Mouse (Mus musculus) T-helper 1 cell (primary cell): ENCODE measurements around the gene Ctrl.
"Not testable (repeated sequence)": the region's sequence is repeated elsewhere in the genome, so short reads cannot be mapped to it uniquely, and the experiment has no call there.

Experiments
- in situ Hi-C: fragments of 300-600 bp; cut with MboI, MseI; formaldehyde crosslinking; loops from one replicate; pipeline ENCODE4 v1.15.1; 2025; ENCODE audit warnings: high pct_unique_total_duplicates

Gene Ctrl

DNA sequence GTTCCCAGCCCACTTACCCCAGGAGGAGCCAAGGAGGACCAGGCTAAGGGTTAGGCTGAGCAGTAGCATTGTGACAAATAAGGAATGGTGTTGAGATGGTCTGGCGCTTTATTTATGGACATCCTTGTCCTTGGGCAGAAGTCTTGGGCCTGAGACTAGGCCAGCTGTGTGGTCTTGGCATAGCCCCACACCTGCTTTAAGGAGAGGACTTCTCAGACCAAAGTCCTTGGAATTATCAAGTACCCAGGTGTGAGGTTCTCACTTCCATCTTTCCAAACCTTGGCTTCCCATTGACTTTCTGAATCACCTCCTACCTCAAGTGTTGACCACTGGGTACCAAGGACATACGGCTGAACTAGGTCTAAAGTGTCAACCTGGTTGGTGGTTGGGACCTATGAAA is at the start of gene Ctrl:
Gene Ctrl, minus strand, starts transcription at position 101 of the 400 bp plus-strand sequence.
- in situ Hi-C loops: loop anchor here (5.0 kb wide), 1 partner anchor 41 kb away; the partner anchor contains the start of gene Nrn1l

DNA sequence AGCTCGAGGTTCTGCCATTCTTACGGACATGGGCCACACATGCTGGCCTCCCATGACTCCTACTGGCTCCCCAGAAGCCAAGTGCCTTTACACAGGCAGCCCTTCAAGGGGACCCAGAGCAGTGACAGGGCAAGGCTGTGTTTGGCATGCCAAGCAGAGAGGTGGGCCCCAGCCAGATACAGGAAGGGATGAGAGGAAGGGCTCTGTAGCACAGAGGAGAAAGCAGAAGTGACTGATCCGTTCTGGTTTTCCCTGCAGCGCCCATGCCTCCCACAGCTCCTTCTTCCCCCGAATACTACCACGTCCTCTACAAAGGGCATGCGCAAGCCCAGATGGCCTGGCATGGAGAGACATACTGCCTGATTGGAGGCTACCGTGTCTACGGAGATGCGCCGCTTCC is 49.7 kb upstream of the Ctrl start:
- in situ Hi-C loops: not testable (repeated sequence)

DNA sequence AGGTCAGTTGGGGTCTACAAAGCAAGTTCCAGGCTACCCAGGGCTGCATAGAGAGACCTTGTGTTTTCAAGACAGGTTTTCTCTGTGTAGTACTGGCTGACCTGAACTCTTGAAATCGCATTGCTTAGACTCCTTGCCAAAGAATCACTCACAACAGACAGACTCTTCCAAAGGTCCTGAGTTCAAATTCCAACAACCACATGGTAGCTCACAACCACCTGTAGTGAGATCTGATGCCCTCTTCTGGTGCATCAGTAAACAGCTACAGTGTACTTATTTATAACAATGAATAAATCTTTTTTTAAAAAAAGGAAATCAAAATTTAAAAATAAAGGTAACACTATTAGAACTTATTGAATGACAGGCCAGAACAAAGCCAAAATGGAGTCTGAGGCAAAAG is 47.5 kb upstream of the Ctrl start:
- in situ Hi-C loops: no loop called here

DNA sequence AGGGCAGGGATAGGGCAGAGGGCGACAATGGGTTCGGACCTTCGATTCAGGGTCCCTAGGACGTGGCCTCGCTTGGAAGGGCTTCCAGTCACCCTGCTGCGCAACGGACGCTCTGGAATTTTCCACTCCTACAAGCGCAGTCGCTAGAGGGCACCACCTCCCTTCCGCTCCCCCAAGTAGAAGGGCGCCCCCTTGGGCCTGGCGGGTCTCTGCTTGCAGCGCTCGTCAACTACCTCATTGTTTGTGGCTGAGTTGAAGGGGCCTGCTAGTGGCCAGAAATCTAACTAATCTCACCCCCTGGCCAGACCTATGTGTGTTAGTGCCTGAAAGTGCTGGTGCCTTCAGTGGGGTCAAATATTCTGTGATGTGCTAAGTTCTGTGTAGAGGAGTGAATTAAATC is 45.7 kb upstream of the Ctrl start, which contains the start of gene Dpep3:
Gene Dpep3, minus strand, starts transcription at position 105 of the 400 bp plus-strand sequence.
- in situ Hi-C loops: no loop called here

DNA sequence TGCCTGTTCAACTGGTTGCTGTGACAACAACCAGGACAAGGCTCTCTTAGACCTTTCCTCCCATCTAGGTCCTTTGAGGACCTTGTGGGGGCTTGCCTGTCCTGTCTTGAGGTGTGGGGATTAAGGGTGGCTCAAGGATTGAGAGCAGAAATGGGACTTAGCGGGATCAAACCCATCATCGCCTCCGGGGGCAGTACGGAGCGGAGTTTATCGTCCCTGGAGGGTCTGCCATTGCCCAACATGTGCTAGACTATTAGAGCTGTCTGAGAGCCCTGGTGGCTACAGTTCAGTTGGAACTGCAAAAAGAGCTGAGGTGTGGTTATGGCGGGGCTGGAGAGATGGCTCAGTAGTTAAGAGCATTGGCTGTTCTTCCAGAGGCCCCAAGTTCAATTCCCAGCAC is 41.7 kb upstream of the Ctrl start:
- in situ Hi-C loops: no loop called here

DNA sequence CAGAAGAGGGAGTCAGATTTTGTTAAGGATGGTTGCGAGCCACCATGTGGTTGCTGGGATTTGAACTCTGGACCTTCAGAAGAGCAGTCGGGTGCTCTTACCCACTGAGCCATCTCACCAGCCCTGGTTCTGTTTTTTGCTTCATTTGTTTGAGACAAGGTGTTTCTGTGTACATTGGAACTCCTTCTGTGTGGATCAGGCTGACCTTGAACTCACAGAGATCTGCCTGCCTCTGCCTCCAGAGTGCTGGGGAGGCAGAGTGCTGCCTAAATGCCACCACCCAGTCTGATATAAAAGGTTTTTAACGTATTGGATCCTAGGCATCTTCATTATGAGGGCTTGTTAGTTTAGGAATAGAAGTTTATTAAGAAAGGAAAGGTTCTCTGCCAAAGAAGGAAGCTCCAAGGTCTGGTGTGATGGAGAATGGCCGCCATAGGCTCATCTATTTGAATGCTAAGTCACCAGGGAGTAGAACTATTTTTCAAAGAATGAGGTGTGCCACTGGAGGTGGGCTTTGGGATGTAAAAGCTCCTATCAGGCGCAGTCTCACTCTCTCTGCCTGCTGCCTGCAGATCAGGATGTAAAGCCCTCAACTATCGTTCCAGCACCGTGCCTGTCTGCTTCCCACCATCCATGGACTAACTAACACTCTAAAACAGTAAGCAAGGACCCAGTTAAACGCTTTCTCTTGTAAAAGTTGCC is 37.5 kb upstream of the Ctrl start:
- in situ Hi-C loops: no loop called here

DNA sequence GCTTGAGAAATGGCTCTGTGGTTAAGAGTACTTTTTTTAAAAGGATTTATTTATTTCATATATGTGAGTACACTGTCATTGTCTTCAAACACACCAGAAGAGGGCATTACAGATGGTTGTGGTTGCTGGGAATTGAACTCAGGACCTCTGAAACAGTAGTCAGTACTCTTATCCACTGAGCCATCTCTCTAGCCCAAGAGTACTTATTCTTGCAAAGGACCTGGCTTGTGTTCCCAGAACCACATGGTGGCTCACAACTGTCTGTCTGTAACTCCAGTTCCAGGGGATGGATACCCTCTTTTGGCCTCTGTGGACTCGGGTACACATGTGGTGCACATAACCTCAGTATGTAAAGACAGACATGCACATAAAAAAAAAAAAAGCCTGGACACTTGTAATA is 35.7 kb upstream of the Ctrl start:
- in situ Hi-C loops: no loop called here

DNA sequence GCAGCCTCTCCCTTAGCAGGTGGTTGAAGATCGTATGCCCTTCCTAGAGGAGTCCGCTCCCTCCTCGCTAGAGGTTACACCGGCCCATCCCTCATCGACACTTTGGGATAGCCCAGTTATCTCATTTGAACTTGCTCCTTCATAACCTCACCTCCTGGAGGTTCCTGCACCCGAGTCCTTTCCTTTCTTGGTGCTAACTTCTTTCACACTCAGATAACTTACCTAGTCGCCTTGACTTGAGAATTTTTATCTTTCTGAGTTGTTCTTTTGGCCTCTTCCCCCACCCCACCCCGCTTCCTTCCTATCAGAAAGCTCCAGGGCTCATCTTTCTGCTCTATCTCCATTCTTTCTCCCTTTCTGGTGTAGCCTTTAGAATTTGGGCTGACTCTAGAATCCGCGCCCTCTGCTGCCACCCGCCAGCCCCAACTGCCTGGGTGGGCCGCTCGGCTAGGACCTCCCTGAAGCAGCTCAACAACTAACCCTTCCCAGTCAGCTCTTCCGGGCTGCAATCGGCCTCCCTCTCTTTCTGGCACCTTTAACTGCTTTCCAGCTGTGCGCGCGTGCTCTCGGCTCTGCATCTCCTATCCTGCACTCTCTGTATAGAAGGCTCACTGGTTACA is 33.1 kb upstream of the Ctrl start:
- in situ Hi-C loops: no loop called here

DNA sequence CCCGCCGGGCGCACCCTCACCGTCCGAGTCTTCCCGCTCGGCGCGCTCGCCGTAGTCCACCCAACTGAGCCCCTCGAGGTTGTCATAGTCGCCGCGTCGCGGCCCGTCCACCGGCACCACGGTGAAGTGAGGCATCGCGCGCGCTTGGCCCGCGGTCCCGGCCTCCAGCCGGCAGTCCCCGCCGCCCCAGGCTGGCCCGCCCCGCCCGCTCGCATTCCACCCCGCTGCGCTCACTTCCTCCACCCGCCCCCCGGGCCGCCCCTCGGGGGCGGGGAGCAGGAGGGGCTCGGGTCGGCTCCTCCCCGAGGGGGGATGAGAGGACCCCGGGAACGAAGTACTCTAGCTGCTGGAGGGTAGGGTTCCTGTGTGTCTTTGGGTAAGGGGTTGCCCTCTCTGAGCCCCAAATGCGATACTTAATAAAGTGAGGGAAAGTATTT is 32.3 kb upstream of the Ctrl start, which contains the start of gene Slc12a4:
Gene Slc12a4, minus strand, starts transcription at position 193 of the 437 bp plus-strand sequence.
- in situ Hi-C loops: no loop called here

DNA sequence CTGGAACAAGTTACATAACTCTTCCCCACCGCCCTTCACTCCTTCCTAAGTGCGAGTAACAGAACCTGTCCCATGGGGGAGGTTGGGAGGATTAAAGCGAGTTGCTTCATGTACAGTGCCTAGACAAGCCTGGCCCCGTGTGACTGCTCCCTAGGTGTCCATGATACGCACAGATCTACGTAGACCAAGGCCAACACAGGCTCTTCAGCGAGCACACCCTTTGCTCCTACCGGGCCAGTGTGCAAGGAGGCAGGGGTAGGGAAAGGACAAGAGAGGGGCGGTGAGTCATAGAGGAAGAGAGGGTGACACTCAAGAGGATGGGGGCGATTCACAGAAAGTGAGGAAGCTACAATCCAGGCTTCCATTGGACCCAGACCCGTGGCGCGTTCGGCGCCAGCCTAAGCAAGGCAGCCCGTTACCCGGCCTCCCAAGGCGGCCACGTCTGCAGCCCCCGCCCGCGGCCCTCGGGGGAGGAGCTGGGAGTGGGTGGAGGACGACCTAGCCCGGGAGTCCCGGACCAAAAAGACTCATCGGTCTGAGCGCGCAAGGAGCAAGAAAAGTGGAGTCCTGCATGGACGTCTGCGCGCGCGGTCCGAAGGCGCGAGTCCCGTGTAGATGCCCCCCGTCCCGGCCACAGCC is 31.7 kb upstream of the Ctrl start:
- in situ Hi-C loops: no loop called here

DNA sequence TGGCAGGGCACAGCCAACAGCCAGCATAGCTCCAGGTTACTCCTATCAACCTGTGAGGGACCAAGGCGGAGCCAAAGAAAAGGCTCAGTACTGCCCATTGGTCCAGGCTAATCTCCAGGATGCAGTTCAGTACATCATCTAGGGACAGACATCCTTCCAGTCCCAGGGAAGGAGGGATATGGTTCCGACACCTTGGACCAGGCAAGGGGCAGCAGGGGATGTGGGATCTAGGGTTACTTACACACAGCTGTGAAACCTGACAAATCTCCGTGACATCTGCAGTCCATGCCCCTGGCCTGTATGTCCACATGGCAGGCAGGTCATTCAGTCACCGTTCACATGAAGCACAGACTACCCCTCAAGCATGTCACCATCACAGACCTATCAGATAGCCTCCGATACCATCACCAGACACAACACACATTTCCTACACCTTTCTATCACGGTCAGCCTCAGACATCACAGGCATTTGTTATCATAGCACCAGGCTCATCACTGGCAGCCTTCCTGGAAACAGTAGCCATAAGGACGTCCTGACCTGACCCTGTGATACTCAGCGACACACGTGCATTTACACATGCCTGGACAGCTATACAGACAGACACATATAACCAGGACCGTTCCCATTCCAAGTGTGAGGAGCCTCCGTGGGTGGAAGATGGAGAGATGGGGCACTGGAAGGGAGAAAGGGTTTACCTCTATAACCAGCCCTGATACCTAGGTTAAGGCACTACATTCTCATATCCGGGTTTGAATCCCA is 31.0 kb upstream of the Ctrl start:
- in situ Hi-C loops: no loop called here

DNA sequence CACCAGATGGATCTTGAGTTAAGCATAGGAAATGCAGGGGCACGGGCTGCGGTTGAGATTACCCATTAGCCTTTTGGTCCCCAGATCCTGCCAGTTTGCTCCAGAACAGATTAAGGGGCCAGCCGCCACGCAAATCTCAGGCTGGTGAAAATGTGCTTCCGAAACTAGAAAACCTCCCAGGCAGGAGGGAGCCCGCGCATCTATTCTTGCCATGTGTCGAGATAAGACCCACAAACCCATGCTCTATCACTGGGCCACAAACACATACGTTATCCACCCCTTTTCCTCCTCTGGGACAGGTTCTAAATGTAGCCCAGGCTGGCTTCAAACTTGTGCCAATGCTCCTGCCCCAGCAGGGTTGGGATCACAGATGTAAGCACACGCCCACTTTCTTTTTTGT is 27.9 kb upstream of the Ctrl start:
- in situ Hi-C loops: no loop called here

DNA sequence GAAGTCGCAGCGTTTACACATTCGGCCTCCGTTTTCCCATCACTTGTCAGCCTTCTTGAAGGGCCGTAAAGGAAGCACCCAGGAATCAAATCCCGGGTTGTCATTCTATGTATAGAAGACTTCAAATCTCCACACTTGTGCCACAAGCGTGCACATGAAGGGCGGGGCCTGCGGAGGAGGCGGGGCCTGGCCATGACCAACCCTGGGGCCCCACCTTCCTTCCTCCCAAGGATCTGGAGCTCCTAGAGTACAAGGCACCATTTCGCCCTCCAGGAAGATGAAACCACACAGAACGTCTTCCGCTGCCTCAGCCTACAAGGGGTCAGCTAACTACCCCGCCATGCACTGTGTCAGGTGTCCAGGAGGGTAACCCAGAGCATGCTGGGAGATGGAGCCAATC is 27.4 kb upstream of the Ctrl start:
- in situ Hi-C loops: no loop called here

DNA sequence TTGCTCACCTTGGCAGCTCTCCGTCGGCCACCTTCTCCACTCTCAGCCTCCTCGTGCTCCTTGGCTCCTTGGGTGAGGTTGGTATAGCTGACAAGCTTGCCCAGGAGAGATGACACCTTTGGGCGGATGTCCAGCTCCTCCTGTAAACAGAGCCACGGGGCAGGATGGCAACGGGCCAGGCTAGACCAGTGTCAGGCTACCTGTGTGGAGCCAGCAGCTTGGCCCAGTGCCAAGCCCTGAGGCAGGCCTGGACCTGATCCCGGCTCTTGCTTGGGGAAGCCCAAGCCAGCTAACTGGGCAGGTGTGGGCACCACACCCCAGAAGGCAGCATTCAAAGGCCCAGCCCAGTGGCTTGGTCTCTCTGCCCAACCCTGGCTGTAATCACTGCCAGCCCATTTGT is 25.7 kb upstream of the Ctrl start:
- in situ Hi-C loops: no loop called here

DNA sequence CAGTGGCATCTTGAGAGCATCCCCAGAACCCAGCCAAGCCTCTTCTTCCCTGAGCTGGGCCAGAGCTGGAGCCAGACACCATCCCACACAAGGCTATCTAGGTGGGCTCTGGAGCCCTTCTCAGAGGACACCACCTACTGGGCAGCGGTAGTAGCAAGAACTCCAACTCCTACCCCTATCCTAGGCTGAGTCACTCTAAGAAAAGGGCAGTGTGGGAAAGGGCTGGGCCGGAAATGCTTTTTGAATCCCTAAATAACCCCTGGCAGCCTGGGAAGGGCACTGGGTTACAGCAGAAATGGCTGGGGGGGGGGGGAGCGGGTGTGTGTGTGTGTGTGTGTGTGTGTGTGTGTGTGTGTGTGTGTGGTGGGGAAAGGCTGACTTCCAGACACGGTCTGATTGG is 24.2 kb upstream of the Ctrl start:
- in situ Hi-C loops: no loop called here

DNA sequence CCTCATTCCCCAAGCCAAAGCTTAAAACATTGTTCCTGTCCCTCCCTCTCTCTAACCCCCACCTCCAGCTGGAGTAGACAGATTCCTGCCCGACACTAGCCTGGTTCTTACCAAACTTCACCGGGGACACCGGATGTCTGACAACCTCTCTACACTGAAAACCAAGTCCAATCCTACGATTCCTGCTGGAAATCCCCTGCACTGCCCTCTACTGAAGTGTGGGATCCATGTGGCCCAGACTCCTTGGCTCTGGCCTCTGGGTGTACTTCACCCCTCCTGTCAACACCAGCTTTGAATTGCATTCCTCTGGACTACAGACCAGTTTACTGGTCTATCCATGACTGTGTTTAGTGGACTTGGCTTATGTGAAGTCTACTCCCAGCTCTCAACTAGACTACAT is 22.9 kb upstream of the Ctrl start:
- in situ Hi-C loops: no loop called here

DNA sequence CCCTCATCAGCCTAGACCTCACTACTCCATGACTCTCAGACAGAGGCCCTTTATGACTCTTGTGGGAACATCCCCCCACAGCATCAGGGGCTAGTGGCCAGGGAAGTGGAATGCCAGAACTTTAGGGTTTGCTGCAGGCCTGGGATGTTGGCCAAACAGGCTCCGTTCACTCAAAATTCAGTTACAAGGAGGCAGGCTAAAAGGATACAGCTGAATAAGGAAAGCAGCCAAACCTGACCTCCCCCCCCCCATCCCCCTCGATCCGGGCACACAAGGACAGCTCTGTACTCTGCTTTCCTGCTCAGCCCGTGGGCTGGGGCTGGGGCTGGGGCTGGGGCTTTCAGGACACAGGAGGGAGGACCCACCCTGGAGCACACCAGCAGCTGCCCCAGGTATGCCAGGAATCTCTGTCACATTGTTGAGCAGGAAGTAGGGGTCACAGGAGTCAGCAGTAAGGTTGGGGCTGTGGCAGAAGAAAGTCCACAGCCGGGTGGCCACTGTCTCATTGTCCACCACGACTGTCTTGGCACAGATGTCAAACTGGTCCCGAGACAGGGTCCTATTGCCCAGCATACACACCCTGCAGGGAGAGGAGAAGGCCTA is 17.5 kb upstream of the Ctrl start:
- in situ Hi-C loops: no loop called here

DNA sequence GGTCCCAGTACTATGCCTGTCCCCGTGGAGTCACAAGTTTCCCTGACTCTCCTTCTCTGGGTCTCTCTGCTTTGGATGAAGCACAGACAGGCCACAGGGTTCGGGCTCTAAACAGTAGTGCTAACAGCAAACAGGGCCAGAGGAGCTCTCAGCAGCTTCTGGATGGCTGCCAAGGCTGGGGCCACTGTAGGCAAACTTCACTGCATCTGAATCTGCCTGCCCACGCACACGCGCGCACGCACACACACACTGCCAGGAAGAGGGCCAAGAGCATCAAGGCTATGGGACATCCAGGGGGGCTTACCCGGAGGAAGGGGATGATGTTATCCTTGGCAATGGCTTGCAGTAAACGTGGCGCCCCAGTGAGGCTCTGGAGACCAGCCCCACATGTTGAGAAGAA is 15.7 kb upstream of the Ctrl start:
- in situ Hi-C loops: no loop called here

DNA sequence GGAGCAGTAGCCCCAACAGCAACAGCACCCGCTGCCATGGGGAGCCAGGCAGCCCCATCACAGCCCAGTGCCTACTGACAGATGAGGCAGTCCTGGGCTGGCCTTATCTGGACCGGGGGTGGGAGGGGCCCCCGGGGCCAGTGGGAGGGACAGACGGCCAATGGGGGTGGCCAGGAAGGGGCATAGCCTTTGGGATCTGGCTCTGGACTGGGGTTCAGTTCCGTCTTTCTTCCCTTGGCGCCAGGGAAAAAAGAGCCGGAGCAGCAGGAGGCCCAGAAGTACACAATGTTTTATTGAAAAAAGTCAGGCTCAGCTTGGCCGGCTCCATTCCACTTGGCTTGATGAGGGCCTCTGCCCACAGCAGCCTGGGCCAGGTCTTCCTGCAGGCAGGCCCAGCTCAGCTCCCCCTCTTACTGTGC is 9.7 kb upstream of the Ctrl start, which contains the start of gene Lcat:
Gene Lcat, minus strand, starts transcription at position 62 of the 419 bp plus-strand sequence.
- in situ Hi-C loops: no loop called here

DNA sequence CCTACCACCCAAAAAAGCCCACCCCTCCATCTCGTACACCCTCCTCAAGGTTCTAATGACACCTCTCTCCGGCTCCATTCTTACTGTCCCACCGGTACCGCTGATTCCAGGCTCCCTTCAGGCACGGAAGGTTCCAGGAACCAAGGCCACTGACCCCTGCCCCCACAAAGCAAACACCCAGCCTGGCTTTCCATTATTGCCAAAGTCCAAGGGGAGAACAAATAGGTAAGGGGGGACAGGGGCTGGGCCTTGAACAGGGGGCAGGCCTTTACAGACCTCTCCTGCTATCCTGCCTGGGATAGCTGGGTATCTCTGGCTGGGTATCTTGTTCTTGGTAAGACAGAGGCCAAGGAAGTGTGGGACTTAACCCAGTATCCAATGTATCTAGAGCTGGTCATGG is 8.9 kb upstream of the Ctrl start:
- in situ Hi-C loops: no loop called here

DNA sequence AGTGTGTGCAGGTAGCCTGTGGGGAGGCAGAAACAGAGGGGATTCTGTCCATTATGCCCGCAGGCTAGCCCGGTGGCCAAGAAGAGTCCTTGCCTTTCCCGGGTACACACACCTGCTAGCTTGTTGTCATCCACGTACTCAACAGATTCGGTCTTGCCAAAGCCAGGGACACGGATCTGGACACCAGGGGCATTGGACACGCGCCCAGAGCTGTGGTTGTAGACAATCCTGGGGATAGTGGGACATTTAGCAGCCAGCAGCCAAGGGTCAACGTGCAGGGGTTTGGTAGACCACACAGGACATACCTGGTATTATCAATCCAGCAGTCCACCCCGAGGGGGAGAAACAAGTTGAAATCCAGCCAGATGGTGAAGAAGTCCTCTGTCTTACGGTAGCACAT is 8.4 kb upstream of the Ctrl start:
- in situ Hi-C loops: no loop called here

DNA sequence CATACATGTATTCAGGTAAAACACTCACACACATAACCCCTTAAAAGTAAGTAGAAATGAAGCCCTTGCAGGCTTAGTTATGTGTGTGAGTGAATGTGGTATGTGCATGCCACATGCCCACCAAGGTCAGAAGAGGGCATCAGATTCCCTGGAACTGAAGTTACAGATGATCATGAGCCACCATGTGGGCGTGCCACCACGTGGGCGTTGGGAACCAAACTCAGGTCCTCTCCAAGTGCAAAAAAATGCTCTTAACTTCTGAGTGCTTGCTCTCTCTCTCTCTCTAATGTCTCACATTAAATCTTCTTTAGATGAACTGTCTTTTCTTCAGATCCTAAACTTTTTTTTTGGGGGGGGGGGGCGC is 4.6 kb upstream of the Ctrl start, which contains the start of gene Psmb10:
Gene Psmb10, minus strand, starts transcription at position 139 of the 364 bp plus-strand sequence.
- in situ Hi-C loops: no loop called here
